Mouse (Mus musculus): ENCODE measurements around the gene Cyp4f15. TPM values are rescaled to one million over a fixed set of nuclear protein-coding genes. Genes with fewer than 3 reads are reported as not detected.
A peak's percentile ranks its signal among the peaks of the same experiment; 100 is the strongest.
"Not testable (repeated sequence)": the region's sequence is repeated elsewhere in the genome, so short reads cannot be mapped to it uniquely, and the experiment has no call there.

Gene Cyp4f15
- 1 to 10 TPM; 2.3 to 6.1 TPM for total RNA-seq (2021)
- long read RNA-seq, experiment 1, partial matches to known transcripts: 1 of 3 reads
- long read RNA-seq, experiment 1, other reads (novel, unspliced or antisense): 0 of 3 reads
- long read RNA-seq, experiment 2, partial matches to known transcripts: 2 of 5 reads
- long read RNA-seq, experiment 2, other reads (novel, unspliced or antisense): 0 of 5 reads

DNA sequence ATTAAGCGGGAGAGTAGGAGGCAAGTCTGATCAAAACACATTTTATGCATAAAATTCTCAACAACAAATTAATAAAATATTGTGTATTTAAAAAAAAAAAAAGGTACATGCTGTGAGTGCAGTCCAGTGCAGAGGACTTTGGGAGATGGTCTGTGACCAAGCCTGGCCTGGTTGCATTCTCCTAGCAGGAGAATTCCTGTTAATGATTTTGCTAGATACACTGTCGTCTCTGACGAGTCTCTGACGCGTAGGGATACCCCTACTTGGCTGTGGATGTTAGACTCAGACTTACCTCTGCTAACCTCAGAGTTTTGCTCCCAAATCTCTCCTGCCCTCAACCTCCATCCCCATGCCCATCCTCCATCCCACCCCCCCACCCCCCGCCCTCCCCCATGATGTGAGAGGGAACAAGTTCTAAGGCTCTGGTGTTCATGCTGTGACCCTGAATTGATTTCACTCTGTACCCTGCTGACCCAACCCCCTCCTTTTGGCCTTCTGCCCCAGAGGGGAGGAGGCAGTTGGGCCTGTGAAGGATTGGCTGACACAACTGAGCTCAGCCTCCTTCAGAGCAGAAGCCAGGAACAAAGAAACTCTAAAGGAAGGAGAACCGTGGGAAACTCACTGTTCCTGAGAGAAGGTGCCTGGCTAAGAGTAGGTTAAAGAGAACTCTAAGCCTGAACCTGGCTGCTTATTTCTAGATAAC is at the start of gene Cyp4f15:
Gene Cyp4f15 (plus strand): TSS at position 580 of the 703 bp plus-strand sequence.
- DNase-seq (ENCODE audit: low spot score in 2 of 2): peak in 1 of 2 experiments; percentile 12

DNA sequence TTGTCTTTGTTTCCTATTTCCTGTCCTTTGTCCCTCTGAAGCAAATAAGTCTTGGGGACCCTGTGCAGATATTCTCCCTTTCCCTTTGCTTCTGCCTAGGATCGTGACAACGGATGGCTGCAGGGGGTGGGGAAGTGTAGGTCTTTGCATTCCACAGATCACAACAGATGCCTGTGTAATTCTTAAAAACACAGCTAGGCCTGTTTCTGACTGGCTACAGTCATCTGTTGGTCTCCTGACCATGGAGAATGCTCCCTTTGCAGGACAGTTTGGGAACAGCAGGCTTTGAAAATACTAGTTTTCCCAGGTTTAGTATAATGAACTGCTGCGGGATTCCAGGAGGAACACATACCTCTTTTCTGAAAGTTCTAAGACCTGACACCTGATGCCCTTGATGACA is 49.1 kb upstream of the Cyp4f15 start:
- DNase-seq (ENCODE audit: low spot score in 2 of 2): no peak

DNA sequence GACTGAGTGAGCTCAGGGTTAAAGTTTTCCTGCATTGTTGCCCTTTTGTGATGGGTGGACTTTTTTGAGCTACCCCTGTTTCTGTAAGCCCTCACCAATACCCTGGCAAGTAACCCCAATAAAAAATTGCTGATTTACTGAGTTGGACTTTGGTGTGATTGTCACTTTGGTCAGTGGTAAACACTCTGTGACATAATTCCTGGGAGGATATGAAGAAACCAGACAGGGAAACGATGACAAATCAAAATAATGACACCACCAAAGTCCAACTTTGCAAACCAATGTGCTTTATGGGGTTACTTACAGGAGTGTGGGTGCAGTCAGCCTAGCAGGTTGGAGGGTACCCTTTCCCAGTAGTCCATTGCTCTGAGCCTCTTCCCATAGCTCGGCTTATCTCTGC is 48.3 kb upstream of the Cyp4f15 start:
- no peak for DNase-seq (ENCODE audit: low spot score in 2 of 2)

DNA sequence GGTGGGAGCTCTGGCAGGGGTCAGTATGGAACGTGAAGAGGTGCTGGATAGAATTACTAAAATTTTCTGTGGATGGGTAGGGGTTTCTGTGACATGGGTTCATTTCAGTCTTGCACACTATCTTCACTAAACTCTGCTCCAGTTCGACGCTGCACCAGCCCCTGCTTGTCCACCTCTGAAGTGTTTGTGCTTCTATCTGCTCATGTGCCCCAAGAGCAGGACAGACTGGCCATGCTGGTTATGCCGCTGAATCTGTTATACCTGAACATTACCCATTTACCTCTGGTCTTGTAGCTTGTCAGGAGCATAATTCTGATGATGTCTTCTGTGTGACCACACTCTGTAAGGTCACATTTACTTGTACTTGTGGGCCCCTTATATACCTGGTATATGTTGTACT is 38.8 kb upstream of the Cyp4f15 start:
- no peak for DNase-seq (ENCODE audit: low spot score in 2 of 2)

DNA sequence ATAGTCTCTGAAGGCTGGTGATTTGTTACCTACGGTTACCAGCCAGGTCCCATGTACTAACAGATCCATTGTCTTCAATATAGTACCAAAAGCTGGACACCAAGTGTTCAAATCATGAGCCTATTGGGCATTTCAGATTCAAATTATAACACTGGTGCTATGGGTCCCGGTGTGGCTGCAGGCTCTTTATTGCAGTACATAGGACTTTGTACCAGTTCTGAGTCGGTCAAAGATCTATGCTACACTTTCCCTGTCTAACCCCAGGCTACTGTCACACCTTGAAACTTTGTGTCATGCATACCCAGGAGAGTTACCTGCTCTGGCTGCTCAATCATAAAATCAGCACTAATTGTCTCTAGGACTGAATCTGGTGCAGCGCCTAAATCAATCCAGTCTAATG is 31.6 kb upstream of the Cyp4f15 start:
- no peak for DNase-seq (ENCODE audit: low spot score in 2 of 2)

DNA sequence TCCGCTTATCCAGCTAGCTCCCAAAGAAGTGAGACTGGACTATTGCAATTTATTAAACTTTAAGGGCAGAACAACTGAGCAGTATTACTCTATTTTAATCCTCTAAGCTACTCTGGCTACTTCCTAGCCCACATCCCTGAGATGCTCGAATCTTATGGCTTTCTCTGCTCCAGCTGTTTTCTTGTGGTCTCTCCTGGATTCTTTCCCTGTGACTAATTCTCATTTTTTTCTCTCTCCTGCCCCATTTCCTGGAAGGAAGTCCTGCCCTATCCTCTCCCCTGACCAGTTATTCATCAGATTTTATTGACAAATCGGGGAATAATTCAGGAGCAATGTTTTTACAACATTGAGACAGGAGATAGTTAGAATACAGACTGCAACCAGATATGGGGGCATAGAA is 28.4 kb upstream of the Cyp4f15 start:
- no peak for DNase-seq (ENCODE audit: low spot score in 2 of 2)

DNA sequence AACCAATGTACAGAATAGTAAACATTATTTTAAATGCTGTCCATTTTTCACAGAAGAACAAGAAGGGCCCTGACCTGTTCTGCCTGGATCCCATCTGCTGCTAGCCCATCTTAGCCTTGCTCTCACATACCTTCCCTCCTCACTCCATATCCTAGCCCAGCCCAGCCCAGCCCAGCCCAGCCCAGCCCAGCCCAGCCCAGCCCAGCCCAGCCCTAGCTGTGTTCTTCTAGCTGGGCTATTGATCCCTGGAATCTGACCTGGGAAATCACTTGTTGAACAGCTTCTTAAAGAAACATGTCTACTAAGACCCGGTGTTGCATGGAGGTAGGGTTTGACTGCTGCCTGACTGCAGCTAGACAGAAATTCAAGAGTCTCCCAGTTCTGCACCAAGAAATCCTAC is 27.2 kb upstream of the Cyp4f15 start:
- DNase-seq (ENCODE audit: low spot score in 2 of 2): no peak

DNA sequence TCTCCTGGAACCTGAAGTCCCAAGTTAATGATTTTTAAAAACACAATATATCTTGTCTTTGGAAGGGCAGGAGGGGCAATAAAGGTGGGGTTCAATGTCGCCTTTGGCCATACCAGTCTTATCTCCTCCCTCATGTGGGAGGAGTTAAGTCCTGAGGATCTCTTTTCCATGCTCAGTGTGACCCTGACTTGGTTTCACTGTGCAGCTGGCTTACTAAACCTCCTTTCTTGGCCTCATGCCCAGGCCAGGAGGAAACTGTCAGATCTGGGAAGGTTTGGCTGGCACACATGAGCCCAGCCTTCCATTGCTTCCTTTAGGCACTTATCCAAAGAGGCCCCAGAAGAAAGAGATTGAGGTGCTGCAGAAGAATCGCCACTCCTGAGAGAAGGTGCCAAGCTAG is 26.7 kb upstream of the Cyp4f15 start, which contains the start of gene Cyp4f40:
Gene Cyp4f40 (plus strand): TSS at position 189 of the 400 bp plus-strand sequence.
- peak; percentile 41 to 66 for DNase-seq (ENCODE audit: low spot score in 2 of 2)

DNA sequence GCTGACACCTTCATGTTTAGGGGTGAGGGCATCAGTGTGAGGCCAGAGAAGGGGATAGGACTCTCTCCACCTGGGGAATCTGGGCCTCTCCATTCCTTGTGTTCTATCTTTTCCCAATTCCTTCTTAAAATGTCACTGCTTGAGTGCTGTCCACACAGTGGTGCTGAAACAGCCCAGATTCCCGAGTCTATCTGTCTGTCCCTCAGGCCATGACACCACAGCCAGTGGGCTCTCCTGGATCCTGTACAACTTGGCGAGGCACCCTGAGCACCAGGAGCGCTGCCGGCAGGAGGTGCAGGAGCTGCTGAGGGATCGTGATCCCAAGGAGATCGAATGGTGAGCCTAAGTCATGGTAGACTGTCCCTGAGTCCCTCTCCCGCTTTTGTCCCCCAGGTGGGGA is 11.5 kb upstream of the Cyp4f15 start:
- no peak for DNase-seq (ENCODE audit: low spot score in 2 of 2)

DNA sequence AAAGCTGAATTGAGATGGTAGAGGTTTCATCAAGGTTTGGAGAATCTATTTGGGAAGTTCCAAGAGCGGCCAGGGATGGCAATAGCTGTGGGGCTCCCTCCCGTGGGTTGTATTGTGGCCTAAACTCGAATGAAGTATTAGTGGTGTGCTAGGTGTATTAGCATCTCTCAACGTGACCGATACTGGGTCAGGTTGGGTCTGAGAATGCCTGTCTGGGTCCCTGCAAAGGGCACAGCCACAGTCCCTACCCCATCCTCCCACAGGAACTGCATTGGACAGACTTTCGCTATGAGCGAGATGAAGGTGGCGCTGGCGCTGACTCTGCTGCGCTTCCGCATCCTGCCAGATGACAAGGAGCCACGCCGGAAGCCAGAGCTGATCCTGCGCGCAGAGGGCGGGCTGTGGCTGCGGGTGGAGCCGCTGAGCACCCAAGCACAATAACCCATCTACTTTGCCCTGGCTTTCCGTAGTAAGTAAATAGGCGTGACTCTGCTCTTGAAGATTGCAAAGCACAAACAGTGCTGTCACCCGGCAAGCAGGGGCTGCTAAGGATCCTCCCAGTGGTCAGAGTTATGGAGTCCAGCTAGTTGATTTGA is 9.3 kb upstream of the Cyp4f15 start:
- no peak for DNase-seq (ENCODE audit: low spot score in 2 of 2)

DNA sequence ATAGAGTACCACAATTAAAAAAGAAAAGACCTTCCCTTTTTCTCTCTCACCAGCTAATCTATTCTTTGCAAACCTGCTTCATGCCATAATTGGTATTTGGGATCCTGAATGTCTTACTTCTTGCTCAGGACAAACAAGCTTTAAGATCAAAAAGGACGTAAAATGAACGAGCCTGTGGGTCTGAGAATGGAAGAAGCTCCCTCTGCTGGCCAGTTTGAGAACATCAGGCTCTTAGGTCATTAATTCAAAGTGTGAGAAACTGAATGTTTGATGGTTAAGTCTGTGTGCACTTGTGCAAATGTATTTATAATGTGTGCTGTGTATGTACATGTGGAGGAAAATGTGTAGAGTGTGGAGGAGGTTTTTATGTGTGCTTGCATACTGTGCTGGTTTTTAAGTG is 5.0 kb upstream of the Cyp4f15 start:
- DNase-seq (ENCODE audit: low spot score in 2 of 2): peak; percentile 33 to 51

DNA sequence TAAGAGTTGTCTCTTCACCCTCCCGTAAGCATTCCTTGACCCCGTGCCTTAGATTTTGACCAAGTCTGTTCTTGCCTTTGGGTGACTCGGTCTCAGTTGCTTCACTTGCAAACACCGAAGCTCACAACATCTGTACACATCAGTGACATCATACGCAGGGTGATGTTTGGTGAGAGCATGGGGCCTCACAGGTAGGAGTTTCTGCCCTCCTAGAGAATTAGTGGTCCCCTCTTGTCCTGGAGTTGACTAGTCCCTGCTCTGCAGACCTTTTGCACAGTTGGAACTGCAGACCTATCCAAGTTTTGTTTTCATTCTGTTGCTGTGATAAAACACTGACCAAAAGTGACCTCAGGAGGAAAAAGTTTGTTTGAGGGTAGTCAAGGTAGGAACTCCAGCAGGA is 1.3 kb downstream of the Cyp4f15 start:
- DNase-seq (ENCODE audit: low spot score in 2 of 2): no peak

DNA sequence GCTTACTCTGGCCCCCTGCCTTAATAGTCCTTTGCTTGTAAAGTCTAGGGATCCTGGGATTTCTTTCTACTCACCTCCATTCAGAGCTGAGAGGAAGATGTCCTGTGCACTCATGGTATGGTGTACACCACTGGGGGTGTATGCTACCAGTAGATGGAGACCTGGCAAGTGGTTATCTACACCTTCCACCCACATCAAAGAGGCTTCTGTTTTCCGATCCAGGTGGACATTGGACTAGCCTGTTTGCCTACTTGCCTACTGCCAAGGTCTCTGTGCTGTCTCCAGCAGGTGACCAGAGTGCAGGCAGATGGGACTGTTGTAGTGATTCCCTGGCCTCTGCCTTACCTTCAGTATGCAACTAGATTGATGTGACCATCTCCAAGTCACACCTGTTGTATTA is 5.5 kb downstream of the Cyp4f15 start:
- no peak for DNase-seq (ENCODE audit: low spot score in 2 of 2)

DNA sequence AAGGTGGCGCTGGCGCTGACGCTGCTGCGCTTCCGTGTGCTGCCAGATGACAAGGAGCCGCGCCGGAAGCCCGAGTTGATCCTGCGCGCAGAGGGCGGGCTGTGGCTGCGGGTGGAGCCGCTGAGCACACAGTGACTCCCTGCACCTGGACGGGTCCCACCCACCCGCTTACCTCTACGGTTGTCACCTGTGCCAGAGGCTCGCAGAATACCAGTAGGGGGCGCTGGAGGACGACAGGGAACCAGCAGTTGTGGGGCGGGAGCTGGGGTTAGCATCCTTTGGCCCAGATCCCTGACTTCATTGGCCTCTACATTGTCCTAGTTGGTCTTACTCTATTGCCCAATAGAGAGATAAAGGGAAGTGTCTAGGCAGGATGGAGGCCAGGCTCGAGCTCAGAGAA is 17.4 kb downstream of the Cyp4f15 start:
- peak in 1 of 2 experiments; percentile 24 for DNase-seq (ENCODE audit: low spot score in 2 of 2)

DNA sequence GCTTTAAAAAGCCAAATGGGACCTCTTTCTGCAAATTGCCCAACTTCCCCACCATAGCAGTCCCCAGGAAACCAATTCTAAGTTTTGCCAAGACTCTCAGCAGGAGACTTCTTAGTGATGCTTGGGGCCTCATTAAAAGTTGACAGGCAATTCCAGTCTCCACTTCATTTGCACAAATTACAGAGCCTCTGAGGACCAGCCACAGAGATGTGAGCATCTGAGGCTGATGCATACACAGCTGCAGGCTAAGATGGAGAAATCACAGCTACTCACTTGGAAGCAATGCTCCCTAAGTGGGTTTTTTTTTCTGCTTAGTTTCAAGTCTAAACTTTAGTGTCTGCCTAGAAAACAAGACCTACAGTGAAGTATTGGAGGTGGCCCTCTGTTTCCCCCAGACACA is 25.1 kb downstream of the Cyp4f15 start:
- DNase-seq (ENCODE audit: low spot score in 2 of 2): not testable (repeated sequence)

DNA sequence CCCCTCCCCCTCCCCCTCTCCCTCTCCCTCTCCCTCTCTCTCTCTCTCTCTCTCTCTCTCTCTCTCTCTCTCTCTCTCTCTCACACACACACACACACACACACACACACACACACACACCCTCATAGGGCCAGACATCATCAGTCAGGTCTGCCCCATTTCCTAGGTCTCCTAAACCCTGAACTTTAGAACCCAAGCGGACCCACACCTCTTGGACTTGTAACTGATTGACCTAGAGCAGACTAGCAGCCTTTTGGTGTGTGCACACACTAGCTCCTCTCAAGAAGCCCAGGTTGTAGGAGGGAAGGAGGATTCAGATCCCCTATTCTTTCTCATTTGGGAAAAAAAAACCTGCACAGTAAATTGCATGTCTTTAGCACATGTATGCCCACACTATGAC is 36.7 kb downstream of the Cyp4f15 start:
- not testable (repeated sequence) for DNase-seq (ENCODE audit: low spot score in 2 of 2)

DNA sequence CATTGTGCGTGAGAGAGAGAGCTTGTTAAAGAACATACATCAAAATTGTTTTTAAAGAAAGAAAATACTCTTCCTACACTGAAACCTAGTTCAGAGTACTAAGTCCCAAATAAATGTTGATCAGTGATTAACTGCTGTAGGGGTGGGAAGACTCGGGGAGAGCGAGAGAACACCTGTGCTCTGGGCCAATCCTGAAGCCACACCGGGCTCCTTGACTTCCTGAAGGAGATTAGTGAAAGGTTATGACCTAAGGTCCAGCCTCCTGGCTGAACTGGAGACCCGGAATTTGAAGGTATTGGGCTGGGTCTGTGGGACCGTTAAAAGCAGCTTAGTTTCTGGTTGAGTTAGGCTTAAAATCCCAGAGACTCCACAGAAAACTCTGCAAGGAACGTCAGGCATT is 37.3 kb downstream of the Cyp4f15 start:
- DNase-seq (ENCODE audit: low spot score in 2 of 2): no peak

DNA sequence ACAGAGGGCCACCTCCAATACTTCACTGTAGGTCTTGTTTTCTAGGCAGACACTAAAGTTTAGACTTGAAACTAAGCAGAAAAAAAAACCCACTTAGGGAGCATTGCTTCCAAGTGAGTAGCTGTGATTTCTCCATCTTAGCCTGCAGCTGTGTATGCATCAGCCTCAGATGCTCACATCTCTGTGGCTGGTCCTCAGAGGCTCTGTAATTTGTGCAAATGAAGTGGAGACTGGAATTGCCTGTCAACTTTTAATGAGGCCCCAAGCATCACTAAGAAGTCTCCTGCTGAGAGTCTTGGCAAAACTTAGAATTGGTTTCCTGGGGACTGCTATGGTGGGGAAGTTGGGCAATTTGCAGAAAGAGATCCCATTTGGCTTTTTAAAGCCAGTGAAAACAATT is 40.9 kb downstream of the Cyp4f15 start:
- not testable (repeated sequence) for DNase-seq (ENCODE audit: low spot score in 2 of 2)

DNA sequence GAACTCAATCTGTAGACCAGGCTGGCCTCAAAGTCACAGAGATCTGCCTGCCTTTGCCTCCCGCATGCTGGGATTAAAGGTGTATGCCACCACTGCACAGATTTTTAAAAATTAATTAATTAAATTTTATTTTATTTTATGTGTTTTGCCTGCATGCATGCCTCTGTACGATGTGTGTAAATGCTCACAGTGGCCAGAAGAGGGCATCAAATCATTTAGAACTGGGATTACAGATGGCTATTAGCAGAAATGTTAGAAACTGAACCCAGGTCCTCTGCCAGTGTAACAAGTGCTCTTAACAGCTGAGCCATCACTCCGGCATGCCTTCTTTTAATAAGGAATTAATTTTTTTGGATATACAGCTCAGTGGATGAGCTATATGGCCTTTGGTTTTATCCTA is 43.6 kb downstream of the Cyp4f15 start:
- DNase-seq (ENCODE audit: low spot score in 2 of 2): no peak

DNA sequence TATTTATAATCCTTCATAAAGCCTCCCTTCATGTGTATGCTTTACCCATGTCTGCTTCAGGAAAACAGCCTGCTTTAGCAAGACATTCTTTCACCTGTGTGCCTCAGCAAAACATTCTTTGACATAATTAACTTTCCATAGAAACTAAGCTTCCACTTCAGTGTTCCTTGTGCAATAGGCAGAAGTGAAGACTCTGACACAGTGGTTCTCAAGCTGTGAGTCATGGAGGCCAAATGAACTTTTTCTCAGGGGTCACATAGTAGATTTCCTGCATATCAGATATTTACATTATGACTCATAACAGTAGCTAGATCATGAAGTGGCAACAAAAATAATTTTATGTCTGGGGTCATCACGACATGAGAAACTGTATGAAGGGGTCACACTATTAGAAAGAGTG is 53.0 kb downstream of the Cyp4f15 start:
- no peak for DNase-seq (ENCODE audit: low spot score in 2 of 2)

DNA sequence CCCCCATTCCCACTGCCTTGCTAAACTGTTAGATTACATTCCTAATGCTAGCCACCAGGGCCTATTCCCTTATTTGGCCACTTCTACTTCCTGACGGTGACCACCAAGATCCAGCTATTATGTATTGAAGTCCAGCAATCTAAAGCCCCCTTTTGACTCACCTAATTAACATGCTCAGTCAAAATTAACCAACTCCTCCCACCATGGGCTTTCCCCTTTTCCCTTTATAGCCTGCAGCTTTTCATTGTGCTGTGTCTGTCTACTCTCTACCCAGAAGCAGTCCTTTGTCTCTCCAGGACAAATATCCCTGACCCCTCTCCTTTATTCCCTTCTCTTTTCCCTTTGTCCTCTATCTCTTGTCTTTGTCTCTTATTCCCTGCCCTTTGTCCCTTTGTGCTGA is 55.6 kb downstream of the Cyp4f15 start:
- no peak for DNase-seq (ENCODE audit: low spot score in 2 of 2)

DNA sequence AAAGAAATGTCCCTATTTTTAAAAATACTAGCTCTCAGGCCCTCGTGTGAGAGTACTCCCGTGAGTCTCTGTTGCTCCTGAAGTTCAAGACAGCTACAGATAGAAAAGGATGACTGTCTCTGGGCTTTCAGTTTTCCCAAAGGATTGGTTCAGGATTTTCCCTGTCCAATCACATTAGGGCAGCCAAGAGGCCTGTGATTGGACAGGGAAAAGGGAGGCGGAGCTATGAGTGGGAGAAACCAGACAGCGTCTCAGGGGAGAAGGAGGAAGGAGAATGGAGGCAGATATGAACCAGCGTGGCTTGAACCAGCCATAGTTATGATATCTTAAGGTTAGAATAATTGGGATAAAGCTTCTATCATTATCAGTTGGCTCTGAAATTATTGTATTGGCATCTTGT is 65.2 kb downstream of the Cyp4f15 start:
- no peak for DNase-seq (ENCODE audit: low spot score in 2 of 2)

All from adrenal gland, adult 18-20 months (tissue).